In the genomic region with DNA sequence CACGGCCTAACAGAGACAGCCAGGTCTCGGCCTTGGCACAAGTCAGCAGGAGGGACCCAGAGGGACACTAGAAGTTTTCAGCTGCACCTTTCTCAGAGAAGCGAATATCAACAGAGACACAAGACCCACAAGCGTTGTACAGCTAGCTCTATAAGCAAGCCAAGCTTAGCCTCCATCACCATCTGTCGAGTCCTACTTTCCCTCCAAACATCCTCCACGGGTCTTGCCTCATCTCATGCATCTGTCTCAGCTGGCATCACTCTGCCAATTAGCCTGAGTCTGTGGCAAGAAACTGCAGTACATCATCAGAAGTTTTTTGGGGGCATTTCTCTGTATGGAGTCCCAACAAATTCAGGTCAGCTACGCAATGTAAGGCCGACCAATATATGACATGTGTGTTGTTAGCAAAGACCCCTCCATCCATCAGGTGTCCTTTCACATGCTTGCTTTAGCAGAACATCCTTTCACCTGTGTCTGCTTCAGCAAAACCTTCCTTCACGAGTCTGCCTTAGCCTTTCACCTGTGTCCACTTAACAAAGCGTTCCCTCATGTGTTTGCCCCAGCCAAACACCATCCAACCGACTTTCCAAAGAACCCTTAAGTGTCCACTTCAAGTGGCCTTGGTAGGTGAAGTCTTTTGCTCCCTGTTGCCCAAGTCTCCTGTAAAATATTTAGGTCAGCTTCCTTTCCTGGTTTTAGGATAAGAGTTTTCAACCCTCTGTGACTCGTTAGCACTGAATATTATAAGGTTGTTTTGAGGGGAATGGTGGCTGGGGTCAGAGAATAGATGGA, we compare ENCODE assay signal across 17 mouse cellular contexts. TPM values are rescaled to one million over a fixed set of nuclear protein-coding genes. Genes with fewer than 3 reads are reported as not detected.
"Had no signal": no experiment of that assay in that cellular context is flagged by ENCODE, and none has a peak within 500 bp of the region (broad histone marks: within the 10 kb centered on the region; RNA-seq: fewer than 3 reads in every experiment).

No protein-coding gene starts in this region.

- H3K4me2 ChIP-seq: limb, embryonic 12.5 days; limb, embryonic 15.5 days; liver, embryonic 11.5 days; midbrain, embryonic 11.5 days had no signal

- H3K36me3 ChIP-seq: limb, embryonic 12.5 days; limb, embryonic 15.5 days had no signal

- H3K9ac ChIP-seq: limb, embryonic 12.5 days; limb, embryonic 15.5 days; liver, embryonic 14.5 days; liver, postnatal 0 days had no signal

- DNase-seq: kidney, adult 18-20 months; kidney, adult 9 months; kidney, postnatal 14 days; kidney, postnatal 4 days; left cerebral cortex, postnatal 4 days; liver, postnatal 0 days; midbrain, embryonic 14.5 days; thymus, postnatal 25 days had no signal

- H3K9me3 ChIP-seq: limb, embryonic 12.5 days; limb, embryonic 15.5 days had no signal

- H3K27ac ChIP-seq: limb, embryonic 12.5 days; limb, embryonic 15.5 days; liver, embryonic 14.5 days; stomach, postnatal 0 days had no signal

- H3K4me3 ChIP-seq: limb, embryonic 12.5 days; limb, embryonic 15.5 days had no signal

- ATAC-seq: intestine, embryonic 16.5 days; liver, postnatal 0 days had no signal

RNA-seq across cellular contexts. Expression of a gene that starts 34.6 kb away (rescaled TPM):
- total RNA-seq: megakaryocyte progenitor cell, adult 5-6 weeks; megakaryocyte-erythroid progenitor cell, adult 5-6 weeks had no signal
